Mouse (Mus musculus) G1E (cell line): Measurements from ENCODE around the gene Btbd18.

ENCODE experiments used
- CTCF ChIP-seq: IDR thresholded peaks from 2 replicates; pipeline ENCODE4 v1.5.1; 2012; ENCODE audit warnings: low read depth, low read length, inconsistent platforms, mixed read lengths
- GATA1 ChIP-seq: IDR thresholded peaks from 2 replicates; pipeline ENCODE4 v1.6.1; 2012; ENCODE audit warnings: borderline replicate concordance, low read length, inconsistent platforms, mixed read lengths
- TAL1 ChIP-seq: conservative IDR thresholded peaks from 2 replicates; pipeline ENCODE4 v1.6.1; 2012; ENCODE audit warnings: low read depth, low read length, inconsistent platforms, mixed read lengths

- TF ChIP-seq CTCF (no peak), GATA1 (no peak), TAL1 (no peak)
Observed at GRCm38 (mm10) chr2:84677968-84678880, 19.3 kb downstream of the Btbd18 start, which contains the start of the genes Gm28635 and Med19.
